Mouse (Mus musculus): ENCODE data around the gene Ppp1r14d. TPM values are rescaled to one million over a fixed set of nuclear protein-coding genes. Genes with fewer than 3 reads are reported as not detected.

The Ppp1r14d gene
- not detected for total RNA-seq (2022)

DNA sequence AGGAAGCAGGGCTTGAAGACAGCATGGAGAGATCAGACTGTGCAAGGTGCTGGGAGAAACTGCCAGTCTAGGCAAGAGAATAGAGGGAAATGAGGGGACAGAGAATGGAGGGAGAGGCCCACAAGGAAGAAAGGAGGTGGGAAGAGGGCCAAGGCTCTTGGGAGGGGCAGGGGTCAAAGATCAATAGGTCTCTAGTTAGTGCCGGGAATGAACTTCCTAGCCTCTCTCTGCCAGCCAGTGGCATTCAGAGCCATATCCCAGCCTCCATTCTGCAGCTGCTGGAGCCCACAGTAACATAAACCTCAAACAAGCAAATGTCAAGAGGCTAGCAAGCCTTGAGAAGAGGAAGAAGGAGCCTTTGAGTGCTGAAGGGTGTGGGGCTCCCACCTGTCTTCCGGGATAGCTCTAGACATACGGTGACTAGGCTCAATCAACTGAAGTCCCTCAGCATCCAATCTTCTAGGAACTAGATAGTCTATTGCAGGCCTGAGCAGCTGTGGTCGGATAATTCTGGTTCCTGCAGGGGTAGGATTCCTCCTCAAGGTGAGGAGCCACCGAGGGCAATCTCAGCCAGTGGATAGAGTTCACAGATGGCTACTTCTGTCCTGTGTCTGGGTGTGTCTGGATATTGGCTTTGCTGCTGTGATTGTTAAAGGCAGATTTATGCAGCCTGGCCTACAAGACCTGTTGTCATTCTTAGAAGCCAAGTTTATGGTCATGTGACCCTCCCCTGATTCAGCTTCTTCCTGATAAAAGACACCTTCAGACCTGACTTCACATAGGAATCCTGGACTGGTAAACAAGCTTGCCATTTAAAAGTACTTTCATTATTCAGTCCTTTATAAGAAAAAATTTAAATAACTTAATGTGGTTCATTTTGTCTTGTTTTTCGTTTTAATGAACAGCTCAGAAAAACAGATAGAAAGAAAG lies at the start of gene Ppp1r14d:
Ppp1r14d (minus strand) TSS at position 132 of the 930 bp plus-strand sequence.
- DNase-seq = no peak

DNA sequence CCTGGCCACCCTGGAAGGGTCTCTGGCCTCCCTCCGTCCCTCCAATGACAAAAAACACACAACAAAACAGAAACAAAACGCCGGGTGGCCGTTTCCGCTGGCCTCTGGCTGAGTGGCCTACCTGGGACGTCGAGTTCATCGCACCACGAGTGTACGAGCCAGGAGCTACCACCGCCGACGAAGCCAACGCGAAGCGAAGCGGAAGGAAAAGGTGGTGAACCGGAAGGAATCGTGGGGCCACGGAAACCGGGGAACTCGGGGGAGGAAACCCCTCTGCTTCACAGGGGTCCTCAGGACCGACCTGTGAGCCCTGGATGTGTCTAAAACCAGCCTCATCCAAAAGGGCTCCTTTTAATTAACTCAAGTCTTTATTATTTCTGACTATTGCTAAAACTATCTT lies 48.1 kb upstream of the Ppp1r14d start:
- DNase-seq = no peak

DNA sequence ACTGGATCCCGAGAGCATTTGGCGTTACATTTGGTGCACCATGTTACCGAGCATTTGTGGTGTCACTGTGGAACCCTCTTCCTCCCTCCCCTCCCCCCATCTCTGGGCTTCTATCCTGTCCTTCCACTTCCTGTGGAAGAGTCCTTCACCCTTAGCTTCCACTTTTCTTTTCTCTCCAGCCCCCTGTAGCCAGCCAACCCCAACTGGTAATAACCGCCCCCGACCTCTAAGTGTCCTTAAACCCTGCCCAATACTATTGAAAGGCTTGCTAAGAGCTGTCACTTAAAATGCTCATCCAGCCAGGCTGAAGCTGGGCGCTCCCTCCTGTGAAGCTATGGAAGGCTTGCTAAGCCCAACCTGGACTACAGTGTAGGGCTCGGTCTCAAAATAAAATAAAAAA lies 47.2 kb upstream of the Ppp1r14d start:
- no peak for DNase-seq

DNA sequence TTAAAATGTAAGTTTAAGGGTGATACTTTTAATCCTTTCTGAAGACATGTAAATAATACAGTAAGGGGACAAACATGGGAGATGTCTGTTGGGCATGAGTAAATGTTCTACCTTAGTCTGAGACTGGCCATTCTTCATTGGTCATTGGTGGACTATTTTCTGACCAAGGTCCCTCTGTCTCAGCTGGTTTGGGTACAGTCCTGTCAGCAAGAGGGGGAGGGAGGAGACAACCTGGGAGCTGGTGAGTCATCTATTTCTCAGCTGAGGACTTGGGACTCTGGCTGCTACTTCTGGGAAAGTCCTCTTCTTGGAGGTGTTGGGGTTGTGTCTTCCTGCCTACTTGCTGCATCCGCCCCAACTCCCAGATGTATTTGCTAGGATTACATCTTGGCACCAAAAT lies 44.4 kb upstream of the Ppp1r14d start:
- DNase-seq = no peak

DNA sequence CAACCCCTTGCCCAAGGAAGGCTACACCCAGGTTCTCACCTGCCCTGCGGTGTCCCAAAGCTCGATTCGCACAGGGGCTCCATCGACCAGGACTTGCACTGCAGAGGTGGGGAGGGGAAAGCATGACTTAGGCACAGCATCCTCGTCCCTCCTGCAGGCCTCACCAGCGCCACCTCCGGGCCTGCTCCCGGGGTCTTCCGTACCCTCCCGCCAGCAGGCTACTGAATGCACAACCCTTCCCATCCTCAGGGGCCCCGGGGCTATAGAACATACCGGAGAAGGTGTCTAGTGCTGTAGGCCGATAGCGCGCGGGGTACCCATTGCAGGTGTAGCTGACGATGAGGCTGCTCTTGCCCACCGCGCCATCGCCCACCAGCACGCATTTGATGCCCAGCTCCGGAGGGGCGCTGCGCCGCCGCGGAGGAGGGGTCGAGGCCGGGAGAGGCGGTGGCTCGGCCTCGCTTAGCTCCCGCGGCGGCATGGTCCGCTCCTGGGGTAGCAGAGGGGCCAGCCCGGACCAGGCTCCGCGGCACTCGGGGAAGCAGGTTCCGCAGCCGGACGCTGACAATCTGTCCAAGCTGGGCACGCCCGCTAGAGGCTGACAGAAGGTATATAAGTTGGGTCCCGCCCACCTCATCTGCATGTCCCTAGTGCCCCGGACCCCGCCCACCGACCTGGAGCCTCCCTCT lies 41.1 kb upstream of the Ppp1r14d start, which contains the start of gene Rhov:
Rhov (minus strand) TSS at position 630 of the 689 bp plus-strand sequence.
- no peak for DNase-seq

DNA sequence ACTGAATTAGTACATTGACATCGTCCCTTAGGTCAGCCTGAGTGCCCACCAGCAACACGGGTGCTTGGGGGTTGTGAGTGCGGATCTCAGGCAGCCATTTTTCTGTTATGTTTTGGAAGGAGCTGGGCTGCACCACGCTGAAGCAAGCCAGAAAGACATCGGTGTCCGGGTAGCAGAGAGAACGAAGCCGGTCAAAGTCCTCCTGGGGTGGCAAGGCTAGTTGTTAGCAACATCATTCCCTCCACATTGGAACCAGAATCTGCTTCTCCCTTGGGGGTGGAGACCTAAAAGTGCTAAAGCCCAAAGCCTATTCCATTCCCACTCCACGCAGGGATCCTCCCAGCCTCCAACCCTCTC lies 40.6 kb upstream of the Ppp1r14d start:
- DNase-seq = no peak

DNA sequence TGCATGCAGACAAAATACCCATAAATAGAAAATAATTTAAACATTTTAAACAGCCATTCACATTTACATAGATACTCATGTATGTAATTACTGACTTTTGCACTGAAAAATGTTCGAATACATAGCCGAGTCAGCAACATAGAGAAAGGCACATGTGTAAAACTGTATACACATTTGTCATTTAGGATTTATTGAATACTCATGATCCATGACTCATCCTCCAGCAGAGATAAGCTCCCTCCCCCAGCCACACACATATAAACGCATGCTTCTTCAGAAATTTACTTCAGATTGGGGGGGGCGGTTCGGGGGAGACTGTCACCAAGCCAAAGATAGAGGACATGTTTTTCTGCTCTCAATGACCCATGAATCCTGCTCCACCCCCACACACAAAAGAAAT lies 34.1 kb upstream of the Ppp1r14d start:
- no peak for DNase-seq

DNA sequence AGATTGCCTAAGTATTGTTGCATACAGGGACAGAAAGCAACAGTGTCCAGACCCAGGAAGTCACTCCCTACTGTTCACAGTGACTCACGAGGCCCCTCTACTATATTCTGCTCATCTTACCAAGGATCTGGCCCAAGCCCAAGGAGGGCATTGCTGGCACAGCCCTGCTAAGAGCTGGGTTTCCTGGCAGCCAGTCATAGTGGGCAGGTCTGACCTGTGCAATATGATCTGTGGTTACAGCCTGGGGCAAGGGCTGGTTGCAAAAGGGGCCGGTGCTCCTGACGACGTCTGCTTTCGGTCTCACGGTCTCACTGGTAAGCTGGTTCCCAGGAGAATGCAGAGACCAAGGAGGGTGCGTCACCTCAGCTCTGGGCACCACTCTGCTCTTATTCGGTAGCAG lies 33.3 kb upstream of the Ppp1r14d start:
- peak; percentile 92 for DNase-seq

DNA sequence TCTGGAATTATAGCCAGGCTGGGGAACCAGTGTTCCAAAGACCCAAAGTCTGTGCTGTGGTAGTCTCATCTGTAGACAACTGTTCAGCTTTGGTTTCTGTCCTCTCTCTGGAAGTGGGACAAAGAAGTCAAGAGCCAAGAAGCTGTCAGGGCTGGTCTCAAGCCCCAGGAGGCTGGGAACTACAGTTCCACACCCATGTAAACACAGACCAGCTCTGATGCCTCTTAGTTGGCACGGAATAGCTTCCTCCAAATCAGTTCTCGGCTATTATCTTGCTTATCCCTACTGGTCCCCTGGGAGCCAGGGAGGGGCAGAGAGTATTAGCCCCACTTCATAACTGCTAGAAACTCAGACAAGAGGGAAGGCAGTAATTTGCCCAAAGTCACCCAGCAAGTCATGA lies 31.6 kb upstream of the Ppp1r14d start:
- DNase-seq = no peak

DNA sequence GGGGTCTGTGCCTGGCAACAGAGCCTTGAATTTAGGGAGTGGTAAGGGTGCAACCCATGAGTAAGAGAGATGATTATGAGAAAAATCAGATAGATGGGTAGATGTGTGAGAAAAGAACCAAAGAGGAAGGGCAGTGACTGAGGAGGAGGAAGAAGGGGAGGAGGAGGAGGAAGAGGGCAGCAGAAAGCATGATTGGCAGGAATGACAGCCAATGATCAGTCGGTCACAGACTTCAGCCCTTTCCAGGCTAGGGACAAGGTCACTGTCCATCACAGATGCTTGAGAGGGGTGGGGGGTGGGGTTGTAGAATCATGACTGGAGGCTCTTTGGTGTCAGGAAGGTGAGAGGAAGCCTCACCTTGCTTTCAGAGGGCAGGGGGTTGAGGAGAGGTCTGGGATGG lies 30.8 kb upstream of the Ppp1r14d start:
- no peak for DNase-seq

DNA sequence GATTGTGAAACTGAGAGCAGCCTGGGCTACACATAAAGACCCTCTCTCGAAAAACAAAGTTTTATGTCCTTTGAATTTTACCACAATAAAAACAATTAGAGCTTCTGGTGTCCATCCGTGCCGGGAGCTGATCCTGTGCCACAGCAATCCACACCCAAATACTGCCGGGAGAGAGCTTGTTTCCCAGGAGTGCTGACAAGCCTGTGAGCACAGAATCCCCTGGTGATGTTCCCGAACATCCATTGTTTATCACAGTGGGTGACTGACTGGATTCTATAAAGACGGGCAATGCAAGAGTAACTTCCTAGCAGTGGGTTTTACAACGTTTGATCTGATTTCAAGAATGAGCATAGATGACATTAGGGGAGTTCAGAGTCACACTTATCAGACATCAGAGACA lies 25.3 kb upstream of the Ppp1r14d start:
- no peak for DNase-seq

DNA sequence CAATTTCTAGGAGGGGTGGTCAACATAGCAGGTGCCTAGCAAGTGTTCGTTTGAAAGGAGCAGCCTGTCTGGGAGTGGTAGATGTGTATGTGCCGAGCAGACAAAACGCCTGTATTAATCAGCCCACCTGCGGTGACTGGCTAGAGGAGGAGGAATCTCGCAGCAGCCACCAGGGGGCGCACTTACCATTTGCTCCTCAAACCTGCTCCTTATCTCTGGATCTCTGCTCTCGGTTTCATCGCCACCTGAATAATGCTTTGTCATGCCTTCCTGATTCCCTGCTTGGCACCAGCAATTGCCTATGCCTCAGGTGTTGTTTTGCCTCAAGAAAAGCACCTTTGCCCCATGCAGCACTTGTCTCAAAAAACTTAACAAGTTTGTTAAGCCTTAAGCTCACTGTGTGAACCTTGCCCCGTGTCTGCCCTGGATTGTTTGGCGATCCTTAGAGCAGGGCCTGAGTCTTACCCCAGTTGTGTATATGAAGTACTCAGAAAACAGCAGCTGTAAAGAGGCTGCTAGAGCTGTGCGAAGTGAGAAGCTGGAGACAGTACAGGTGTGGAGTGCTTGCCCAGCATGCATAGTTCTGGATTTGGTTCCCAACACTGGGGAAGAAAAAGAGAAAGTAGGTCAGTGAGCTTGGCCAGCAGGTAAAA lies 21.2 kb upstream of the Ppp1r14d start:
- DNase-seq = peak; percentile 64

DNA sequence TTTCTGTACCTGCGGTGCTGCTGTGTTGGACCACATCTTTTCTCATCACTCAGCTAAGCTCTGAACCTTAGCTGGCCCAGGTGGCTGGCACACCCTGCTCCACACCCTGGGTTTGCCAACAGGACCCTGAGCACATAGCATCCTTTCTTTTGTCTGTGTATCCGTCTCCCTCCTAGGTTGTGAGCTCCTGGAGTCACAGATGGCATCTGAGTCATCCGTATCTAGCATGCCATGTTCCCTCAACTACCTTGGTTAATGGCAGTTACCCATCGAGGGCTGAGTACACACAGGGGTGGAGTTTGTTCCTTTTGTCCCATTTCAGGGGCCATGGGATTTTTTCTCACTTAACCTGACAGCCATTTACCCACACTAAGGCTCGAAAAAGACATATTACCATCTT lies 20.7 kb upstream of the Ppp1r14d start:
- DNase-seq = no peak

DNA sequence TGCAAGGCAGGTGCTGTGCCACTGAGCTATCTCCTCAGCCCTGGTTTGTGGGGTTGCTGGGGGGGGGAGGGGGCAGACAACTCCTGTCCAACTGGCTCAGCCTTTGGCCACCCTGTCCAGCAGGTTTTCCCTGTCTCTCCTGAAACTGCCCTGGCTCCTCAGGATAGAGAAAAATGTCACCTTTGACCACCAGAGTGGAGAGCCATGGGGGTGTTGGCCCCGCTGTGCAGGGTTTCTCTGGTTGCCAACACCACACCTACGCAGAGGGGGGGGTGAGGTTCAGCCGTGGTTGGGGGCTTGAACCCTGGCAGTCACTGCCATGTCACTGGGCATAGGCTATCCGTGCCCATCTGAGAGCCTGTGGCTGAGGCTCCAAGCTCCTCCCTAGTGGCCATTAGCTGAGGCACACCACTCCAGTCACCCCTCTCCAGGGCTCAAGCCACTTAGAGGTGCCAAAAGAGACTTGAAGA lies 19.9 kb upstream of the Ppp1r14d start:
- no peak for DNase-seq

DNA sequence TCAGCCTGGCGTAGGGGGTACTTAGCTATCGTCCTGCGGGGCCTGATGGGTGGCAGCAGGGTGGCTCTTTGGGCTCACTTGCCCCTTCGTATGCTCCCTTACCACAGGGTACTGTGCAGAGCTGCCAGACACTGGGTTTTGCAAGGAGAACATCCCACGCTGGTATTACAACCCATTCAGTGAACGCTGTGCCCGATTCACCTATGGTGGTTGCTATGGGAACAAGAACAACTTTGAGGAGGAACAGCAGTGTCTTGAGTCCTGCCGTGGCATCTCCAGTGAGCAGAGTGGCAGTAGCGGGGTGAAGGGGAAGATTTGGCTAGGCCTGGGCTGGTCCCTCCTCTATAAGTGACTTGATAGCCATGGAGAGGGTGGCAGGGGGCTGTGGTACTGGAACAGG lies 18.2 kb upstream of the Ppp1r14d start:
- DNase-seq = no peak

DNA sequence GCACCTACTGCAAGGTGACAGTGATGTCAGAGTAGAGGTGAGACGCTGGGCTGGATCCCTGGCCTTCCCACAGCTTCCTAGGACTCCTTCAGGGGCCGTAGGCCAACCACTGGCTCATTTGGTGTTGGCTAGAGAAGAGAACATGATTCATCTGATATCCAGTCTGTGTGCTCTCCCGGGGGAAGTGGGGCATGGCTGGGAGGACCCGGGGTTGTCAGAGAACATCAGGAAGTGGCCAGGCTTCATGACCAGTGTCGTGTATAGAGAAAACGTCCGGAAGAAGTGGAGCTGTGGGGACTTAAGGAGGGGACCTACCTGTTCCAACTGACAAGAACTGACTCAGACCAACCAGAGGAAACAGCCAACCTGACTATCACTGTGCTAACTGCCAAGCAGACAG lies 15.5 kb upstream of the Ppp1r14d start:
- DNase-seq = no peak

DNA sequence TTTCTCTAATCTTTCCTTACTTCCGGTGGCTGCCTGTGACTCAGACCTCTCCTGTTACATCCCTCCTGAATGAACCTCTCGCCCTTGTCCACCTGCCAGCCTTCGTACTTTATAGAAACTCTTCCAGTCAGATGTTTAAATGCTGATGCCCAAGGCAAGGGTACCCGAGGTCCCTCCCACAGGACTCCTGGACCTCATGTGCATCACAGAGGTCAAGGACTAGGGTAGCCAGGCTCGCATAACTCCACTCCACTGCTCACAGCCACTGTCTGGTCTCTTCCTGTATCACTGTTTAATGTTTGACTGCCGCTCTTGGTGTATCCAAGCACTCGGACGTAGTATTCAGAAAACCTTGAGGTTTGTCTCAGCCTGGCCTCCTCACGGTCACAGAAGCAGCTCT lies 12.8 kb upstream of the Ppp1r14d start:
- DNase-seq = no peak

DNA sequence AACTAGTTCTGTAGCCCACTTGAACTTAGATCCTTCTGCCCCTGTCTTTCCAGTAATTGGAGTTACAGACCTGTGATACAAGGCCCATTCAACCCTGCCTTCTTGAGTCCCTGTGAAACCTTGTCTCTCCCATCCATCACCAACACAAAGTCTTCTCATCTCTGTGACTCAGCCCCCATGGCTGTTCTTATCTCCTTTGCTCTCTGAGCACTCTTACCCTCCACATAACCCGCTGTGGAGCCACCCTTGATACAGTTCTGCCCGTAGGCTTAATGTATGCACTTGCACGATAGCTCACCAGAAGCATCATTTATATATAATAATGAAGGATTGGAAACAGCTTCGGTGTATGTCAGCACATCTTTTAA lies 11.1 kb upstream of the Ppp1r14d start:
- DNase-seq = no peak

DNA sequence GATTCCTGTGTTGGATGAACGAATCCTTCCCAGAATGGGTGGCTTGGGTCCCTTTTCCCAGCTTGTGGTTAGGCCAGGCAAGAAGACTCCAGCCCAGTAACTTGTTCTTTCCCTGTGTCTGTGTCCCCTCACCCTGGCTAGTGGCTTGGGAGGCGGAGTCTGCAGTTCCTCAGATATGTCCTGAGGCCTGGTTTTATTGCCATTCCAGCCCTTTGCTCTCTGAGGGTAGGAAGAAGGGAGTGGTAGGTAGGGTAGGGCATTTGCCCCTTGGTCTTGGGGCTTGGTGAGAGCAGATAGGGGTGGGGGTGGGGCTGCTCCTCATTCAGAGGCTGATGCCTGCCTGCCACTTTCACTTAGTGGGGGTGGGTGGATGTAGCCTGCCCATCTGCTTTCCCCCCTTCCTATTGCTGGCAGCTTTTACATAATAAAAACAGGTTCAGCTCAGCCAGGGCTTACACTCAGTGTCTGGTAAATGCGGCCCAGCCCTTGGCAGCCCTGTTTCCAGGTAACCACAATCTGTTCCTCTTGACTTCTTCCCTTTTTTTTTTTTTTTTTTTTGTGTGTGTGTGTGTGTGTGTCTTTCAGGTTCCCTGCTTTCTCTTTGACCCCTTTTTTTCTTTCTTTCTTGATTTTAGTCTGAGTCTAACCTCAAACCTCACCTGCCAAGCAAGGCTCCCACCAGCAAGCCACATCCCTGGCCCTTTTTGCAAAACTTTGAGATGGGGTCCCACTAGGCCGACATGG lies 10.5 kb upstream of the Ppp1r14d start:
- no peak for DNase-seq

DNA sequence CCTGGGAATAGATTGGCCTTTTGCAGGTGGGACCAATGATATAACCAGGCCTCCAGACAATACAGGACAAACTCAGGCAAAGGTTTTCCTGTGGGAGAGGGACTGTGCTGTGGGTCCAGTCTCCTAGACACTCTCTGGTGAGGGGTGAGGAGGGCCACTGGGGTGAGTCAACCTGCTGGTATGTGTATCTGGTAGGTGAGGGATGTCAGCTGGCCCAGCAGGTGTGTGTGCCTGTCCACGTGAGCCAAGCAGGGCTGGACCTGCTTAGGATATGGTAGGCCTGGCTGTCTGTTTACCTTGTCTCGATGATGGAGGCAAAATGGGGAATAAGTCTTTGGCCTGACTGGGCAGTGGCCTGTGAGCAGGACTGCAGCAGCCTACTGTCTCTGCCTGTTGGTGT lies 9.0 kb upstream of the Ppp1r14d start:
- DNase-seq = no peak

DNA sequence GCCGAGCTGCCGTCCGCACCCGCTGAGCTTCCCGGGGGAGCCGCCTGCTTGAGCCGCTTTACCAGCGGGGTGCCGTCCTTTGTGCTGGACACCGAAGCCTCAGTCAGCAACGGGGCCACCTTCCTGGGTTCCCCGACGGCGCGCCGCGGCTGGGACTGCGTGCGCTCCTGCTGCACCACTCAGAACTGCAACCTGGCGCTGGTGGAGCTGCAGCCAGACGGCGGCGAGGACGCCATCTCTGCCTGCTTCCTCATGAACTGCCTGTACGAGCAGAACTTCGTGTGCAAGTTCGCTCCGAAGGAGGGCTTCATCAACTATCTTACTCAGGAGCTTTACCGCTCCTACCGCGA lies 8.1 kb upstream of the Ppp1r14d start:
- no peak for DNase-seq

DNA sequence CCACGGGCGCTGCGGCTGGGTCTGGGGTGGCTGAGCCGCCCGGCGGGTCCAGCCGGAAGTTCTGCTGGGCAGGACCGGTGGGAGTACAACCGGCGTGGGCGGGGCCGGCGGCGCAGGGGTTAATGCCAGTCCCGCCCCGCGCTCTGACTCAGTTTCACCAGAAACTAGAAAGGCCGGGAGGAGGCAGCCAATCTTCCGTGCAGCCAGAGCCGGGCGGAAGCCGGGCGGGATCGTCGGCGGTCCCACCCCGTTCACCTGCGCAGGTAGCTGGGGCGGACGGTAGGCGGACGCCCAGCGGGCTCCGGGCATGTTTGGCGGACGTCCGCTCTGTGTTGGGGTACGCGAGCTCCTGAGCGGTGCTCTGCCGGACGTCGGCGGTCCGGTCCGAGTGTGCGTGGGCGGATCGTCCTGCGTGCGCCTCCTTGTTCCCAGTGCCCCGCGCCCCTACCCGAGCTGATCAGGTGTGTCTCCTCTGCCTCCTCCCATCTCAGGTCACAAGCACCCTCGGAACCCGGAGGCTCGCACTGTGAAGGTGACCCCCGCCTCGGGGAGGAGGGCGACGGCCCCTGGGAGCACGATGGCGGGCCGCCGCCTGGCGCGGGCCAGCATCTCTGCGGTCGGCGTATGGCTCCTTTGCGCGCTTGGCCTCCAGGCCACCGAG lies 7.6 kb upstream of the Ppp1r14d start, which contains the start of gene Spint1:
Spint1 (plus strand) TSS at position 153 of the 661 bp plus-strand sequence.
- DNase-seq = no peak
